Mouse (Mus musculus) olfactory bulb, adult 2 months (tissue): ENCODE measurements around the gene Eno2.

ENCODE experiments used
- CTCF ChIP-seq: fragments of 200-500 bp; IDR thresholded peaks from 2 replicates; pipeline ENCODE4 v1.5.1; 2012; ENCODE audit warnings: low read depth, mild to moderate bottlenecking, low read length, moderate library complexity; ENCODE audit not compliant: insufficient read depth
- POLR2A ChIP-seq: fragments of 200-500 bp; IDR thresholded peaks from 2 replicates; pipeline ENCODE4 v1.6.1; 2012; ENCODE audit warnings: mild to moderate bottlenecking, low read depth, low read length, moderate library complexity; ENCODE audit not compliant: insufficient read depth

- no peak for TF ChIP-seq CTCF
- no peak for TF ChIP-seq POLR2A
These were observed 40.5 kb upstream of the Eno2 start for GRCm38 (mm10) chr6:124809775-124810538.
